Mouse (Mus musculus) adrenal gland (tissue): ENCODE results near the gene Tpbpa.
"Not testable (repeated sequence)": the region's sequence is repeated elsewhere in the genome, so short reads cannot be mapped to it uniquely, and the experiment has no call there.

Experiments
- intact Hi-C: fragments of 180-260 bp; cut with DNase I; formaldehyde crosslinking; loops from one replicate; pipeline ENCODE4 v1.15.1; 2025
- long read RNA-seq, 2 experiments: library from polyadenylated mRNA; unstranded; transcript quantifications; one replicate each; pipeline ENCODE4 v2.0.0; 2020; ENCODE audit warnings: borderline replicate concordance in 1 of 2; ENCODE audit not compliant: insufficient replicate concordance in 1 of 2

Gene Tpbpa
- long read RNA-seq, experiment 1: 0 reads
- long read RNA-seq, experiment 2: 0 reads

DNA sequence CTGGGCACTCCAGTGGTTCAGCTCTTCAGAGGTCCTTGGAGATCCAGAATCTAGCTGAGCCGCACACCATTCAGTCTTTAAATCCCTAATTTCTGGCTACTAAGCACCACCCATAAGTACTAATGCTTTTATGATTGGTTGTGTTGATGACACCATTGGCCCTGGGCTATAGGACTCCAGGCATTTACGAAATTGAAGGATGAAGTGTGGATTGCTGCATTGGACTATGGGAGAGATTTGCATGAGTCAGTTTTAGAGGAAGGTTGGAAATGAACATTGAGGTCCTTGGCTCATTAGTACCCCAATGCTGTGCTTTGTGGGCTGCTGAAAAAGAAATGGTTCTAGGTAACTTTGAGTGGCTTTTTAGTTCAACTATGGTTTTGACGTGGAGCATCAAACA is at the start of gene Tpbpa:
Tpbpa (minus strand) TSS at position 101 of the 400 bp plus-strand sequence.
- intact Hi-C loops: not testable (repeated sequence)

DNA sequence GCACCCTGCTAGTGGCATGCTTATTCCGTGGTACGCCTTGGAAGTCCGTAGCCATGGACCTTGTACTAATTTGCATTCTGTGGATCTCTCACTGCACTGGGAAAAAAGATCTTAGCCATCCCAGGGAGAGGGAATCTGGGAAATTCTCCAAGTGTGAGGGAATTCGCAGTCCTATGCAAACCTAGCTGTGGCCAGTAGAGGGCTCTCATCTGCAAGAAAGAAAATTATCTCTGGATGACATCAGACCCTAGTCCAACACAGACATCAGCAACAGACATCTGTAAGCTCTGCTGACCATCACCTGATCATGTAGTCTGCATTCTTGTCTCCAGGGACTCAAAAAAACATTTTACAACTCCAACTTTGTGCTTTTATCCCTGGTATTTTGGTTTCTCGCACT is 45.1 kb upstream of the Tpbpa start:
- intact Hi-C loops: not testable (repeated sequence)

DNA sequence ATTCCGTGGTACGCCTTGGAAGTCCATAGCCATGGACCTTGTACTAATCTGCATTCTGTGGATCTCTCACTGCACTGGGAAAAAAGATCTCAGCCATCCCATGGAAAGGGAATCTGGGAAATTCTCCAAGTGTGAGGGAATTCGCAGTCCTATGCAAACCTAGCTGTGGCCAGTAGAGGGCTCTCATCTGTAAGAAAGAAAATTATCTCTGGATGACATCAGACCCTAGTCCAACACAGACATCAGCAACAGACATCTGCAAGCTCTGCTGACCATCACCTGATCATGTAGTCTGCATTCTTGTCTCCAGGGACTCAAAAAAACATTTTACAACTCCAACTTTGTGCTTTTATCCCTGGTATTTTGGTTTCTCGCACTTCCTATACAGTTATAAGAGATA is 30.5 kb upstream of the Tpbpa start:
- intact Hi-C loops: not testable (repeated sequence)

DNA sequence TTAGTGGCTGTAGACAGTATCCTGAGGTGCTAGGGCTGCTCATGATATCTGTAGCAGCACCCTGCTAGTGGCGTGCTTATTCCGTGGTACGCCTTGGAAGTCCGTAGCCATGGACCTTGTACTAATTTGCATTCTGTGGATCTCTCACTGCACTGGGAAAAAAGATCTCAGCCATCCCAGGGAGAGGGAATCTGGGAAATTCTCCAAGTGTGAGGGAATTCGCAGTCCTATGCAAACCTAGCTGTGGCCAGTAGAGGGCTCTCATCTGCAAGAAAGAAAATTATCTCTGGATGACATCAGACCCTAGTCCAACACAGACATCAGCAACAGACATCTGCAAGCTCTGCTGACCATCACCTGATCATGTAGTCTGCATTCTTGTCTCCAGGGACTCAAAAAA is 22.2 kb upstream of the Tpbpa start:
- intact Hi-C loops: not testable (repeated sequence)

DNA sequence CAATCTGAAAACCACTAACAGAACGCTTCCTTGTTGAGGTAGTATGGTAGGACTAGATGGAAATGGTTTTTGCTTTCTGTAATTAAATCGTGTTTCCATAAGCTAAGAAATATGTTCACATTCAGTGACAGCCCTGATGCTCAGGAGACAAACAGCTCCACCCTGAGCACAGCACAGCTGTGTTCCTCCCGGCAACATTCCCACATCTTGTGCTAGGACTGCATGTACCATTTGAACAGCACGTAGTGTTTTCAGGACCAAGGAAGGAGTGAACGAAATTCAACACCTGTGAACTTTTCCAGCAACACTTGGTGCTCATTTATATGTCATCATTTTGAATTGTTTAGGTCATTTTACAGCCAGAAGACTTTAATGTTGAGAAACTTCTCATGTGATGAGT is 19.9 kb upstream of the Tpbpa start:
- intact Hi-C loops: no loop called here

DNA sequence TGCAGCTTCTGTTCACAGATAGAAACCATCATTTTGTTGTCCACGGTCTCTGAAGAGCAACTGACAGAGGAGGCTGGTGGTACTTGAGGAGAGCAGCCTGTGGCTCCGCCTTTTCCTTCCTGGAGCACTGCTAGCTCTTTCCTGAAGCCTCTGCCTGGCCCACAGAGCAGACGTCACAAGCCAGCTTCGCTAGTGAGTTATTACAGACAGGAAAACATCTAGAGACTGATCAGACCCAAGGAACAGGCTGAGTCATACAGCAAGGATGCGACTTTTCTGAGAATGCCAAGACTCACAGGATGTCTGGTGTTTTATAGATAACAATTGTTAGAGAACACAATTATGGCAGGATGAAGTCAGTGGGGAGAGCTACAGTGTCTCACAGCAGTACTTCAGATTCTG is 5.3 kb downstream of the Tpbpa start, which contains the start of the genes Gm49391 and Ctla2a:
Gm49391 (minus strand) TSS at position 72 of the 402 bp plus-strand sequence.
Ctla2a (minus strand) TSS at position 126 of the 402 bp plus-strand sequence.
- intact Hi-C loops: no loop called here

DNA sequence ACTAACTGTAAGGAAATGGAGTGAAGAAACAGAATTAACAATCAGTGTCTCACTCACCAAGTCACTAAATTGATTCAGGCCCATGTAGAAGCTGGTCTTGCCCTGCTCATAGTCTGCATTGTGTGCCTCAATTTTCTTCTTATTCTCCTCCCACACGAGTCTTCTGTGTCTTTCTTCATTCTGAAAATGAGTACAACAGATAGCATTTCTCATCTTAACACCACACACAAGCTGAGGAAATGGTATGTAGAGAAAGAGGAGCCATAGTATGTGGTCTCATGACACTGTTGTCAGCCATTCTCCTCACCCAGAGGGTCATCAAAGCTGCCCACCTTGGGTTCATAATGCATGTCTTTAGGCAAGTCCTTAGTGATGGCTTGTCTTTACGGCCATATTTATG is 6.3 kb downstream of the Tpbpa start, which contains the start of gene Gm49393:
Gm49393 (minus strand) TSS at position 101 of the 400 bp plus-strand sequence.
- intact Hi-C loops: not testable (repeated sequence)

DNA sequence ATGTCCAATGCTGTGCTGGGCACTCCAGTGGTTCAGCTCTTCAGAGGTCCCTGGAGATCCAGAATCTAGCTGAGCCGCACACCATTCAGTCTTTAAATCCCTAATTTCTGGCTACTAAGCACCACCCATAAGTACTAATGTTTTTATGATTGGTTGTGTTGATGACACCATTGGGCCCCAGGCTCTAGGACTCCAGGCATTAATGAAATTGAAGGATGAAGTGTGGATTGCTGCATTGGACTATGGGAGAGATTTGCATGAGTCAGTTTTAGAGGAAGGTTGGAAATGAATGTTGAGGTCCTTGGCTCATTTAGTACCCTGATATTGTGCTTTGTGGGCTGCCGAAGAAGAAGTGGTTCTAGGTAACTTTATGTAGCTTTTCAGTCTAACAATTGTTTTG is 37.0 kb downstream of the Tpbpa start, which contains the start of gene Tpbpb:
Tpbpb (minus strand) TSS at position 101 of the 400 bp plus-strand sequence.
- intact Hi-C loops: not testable (repeated sequence)

DNA sequence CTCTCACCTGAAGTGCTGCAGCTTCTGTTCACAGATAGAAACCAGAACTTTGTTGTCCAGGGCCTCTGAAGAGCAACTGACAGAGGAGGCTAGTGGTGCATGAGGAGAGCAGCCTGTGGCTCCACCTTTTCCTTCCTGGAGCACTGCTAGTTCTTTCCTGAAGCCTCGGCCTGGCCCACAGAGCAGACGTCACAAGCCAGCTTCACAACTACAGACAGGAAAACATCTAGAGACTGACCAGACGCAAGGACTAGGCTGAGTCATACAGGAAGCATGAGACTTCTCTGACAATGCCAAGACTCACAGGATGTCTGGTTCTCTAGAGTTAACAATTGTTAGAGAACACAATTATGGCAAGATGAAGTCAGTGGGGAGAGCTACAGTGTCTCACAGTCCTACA is 44.5 kb downstream of the Tpbpa start, which contains the start of gene Ctla2b:
Ctla2b (minus strand) TSS at position 120 of the 400 bp plus-strand sequence.
- intact Hi-C loops: no loop called here

DNA sequence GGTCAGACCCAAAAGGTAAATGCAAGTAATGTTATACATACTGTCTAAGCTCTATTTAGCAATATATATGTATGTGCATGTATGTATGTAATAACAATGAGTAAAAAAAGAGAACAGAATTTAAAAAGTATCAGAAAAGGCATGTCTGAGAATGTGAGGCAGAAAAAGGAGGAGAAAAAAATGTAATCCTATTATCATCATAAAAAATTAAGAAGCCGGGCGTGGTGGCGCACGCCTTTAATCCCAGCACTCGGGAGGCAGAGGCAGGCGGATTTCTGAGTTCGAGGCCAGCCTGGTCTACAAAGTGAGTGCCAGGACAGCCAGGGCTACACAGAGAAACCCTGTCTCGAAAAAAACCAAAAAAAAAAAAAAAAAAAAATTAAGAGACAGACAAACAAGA is 45.0 kb downstream of the Tpbpa start, which contains the start of gene Gm49392:
Gm49392 (minus strand) TSS at position 101 of the 400 bp plus-strand sequence.
- intact Hi-C loops: not testable (repeated sequence)

DNA sequence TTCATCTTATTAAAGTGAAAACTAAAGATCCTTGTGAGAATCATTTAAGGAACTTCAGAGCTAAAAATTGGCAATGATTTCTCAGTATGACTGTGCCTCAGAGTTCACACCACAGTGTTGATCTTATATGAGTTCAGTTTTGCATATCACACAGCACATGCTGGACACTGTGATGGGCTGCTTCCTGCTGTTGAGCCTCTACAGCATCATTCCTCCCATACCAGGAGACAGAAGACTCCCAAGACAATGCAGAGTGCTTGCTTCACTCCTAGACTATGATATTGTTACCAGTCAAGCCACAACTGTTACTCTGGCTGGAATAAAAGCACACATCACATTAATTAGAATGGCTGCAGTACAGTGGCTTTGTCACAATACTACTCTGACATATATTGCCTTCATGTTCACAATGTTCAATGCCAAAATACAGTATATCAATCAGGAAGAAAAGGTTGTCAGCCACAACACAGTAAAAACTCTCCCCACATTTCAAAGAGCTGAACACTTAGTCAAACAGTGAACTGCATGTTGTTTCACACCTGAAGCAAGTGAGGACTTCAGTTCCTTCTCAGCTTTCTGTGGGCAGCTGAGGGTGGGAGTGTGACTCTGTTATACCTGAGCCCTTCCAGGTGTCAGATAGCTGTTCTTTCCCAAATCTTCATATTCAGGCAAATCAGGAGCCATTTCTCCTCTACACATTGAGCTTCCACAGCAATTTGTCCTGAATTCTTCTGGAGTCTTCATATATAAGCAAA is 46.2 kb downstream of the Tpbpa start:
- intact Hi-C loops: no loop called here

DNA sequence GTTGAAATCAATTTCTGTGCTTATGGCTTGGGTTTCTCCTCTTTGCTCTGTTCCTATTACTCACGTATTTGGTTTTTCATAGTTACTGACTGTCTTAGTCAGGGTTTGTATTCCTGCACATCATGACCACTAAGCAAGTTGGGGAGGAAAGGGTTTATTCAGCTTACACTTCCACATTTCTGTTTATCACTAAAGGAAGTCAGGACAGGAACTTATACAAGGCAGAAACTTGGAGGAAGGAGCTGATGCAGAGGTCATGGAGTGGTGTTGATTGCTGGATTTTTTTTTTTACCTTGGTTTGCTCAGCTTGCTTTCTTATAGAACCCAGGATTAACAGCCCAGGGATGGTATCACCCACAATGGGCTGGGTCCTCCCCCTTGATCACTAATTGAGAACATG is 49.5 kb downstream of the Tpbpa start:
- intact Hi-C loops: no loop called here
